Mouse (Mus musculus): ENCODE measurements at regions not wholly inside any gene's neighbourhood (a gene's known extent, or its start where the extent isn't known, plus 50 kb on each side); places are given as distances from the start of the nearest gene placed in this dataset.
"Not testable (repeated sequence)": the region's sequence is repeated elsewhere in the genome, so short reads cannot be mapped to it uniquely, and the experiment has no call there.

GRCm38 (mm10) chr8:118209301-118209700 lies 74.2 kb upstream of the Cdh13 start:
- DNase-seq (ENCODE audit: low spot score in 2 of 2), result not testable (repeated sequence)

- no peak for DNase-seq (ENCODE audit: low spot score in 2 of 2)
Measured at GRCm38 (mm10) chr8:118190866-118191265, 92.7 kb upstream of the Cdh13 start.

- no peak for DNase-seq (ENCODE audit: low spot score in 2 of 2)
Measured at GRCm38 (mm10) chr8:118189226-118189625, 94.3 kb upstream of the Cdh13 start.

- no peak for DNase-seq (ENCODE audit: low spot score in 2 of 2)
Measured at GRCm38 (mm10) chr8:118169001-118169413, 114.5 kb upstream of the Cdh13 start.

GRCm38 (mm10) chr8:118162171-118162570 lies 121.4 kb upstream of the Cdh13 start:
- DNase-seq (ENCODE audit: low spot score in 2 of 2), result no peak

- DNase-seq (ENCODE audit: low spot score in 2 of 2), result no peak
Measured at GRCm38 (mm10) chr8:118147359-118148205, 136.0 kb upstream of the Cdh13 start.

- DNase-seq (ENCODE audit: low spot score in 2 of 2), result no peak
Measured at GRCm38 (mm10) chr8:118144546-118144945, 139.0 kb upstream of the Cdh13 start.

GRCm38 (mm10) chr8:118142311-118142710 lies 141.2 kb upstream of the Cdh13 start:
- DNase-seq (ENCODE audit: low spot score in 2 of 2), result no peak

GRCm38 (mm10) chr8:118139928-118140327 lies 143.6 kb upstream of the Cdh13 start:
- DNase-seq (ENCODE audit: low spot score in 2 of 2), result no peak

- DNase-seq (ENCODE audit: low spot score in 2 of 2), result no peak
Measured at GRCm38 (mm10) chr8:118137846-118138245, 145.7 kb upstream of the Cdh13 start.

- no peak for DNase-seq (ENCODE audit: low spot score in 2 of 2)
Measured at GRCm38 (mm10) chr8:118124993-118125392, 158.5 kb upstream of the Cdh13 start.

- DNase-seq (ENCODE audit: low spot score in 2 of 2), result no peak
Measured at GRCm38 (mm10) chr8:118114253-118114652, 169.3 kb upstream of the Cdh13 start.

GRCm38 (mm10) chr8:118104464-118105050 lies 179.0 kb upstream of the Cdh13 start:
- DNase-seq (ENCODE audit: low spot score in 2 of 2), result no peak

GRCm38 (mm10) chr8:118101346-118101745 lies 182.2 kb upstream of the Cdh13 start:
- DNase-seq (ENCODE audit: low spot score in 2 of 2), result no peak

- no peak for DNase-seq (ENCODE audit: low spot score in 2 of 2)
Measured at GRCm38 (mm10) chr8:118062736-118063135, 220.8 kb upstream of the Cdh13 start.

GRCm38 (mm10) chr8:118056781-118057180 lies 226.8 kb upstream of the Cdh13 start:
- no peak for DNase-seq (ENCODE audit: low spot score in 2 of 2)

- no peak for DNase-seq (ENCODE audit: low spot score in 2 of 2)
Measured at GRCm38 (mm10) chr8:118055536-118055935, 228.0 kb upstream of the Cdh13 start.

GRCm38 (mm10) chr8:118050386-118050785 lies 233.1 kb upstream of the Cdh13 start:
- DNase-seq (ENCODE audit: low spot score in 2 of 2), result no peak

GRCm38 (mm10) chr8:118042253-118042860 lies 240.6 kb upstream of the Mphosph6 start:
- DNase-seq (ENCODE audit: low spot score in 2 of 2), result no peak

GRCm38 (mm10) chr8:118041253-118041652 lies 239.5 kb upstream of the Mphosph6 start:
- no peak for DNase-seq (ENCODE audit: low spot score in 2 of 2)

GRCm38 (mm10) chr8:118037801-118038200 lies 236.1 kb upstream of the Mphosph6 start:
- no peak for DNase-seq (ENCODE audit: low spot score in 2 of 2)

- DNase-seq (ENCODE audit: low spot score in 2 of 2), result no peak
Measured at GRCm38 (mm10) chr8:118034051-118034450, 232.3 kb upstream of the Mphosph6 start.

GRCm38 (mm10) chr8:118031406-118031805 lies 229.7 kb upstream of the Mphosph6 start:
- DNase-seq (ENCODE audit: low spot score in 2 of 2), result no peak

Measured in thymus, postnatal 10 days (tissue).